27 mouse cellular contexts compared by ENCODE assay signal in the genomic region with DNA sequence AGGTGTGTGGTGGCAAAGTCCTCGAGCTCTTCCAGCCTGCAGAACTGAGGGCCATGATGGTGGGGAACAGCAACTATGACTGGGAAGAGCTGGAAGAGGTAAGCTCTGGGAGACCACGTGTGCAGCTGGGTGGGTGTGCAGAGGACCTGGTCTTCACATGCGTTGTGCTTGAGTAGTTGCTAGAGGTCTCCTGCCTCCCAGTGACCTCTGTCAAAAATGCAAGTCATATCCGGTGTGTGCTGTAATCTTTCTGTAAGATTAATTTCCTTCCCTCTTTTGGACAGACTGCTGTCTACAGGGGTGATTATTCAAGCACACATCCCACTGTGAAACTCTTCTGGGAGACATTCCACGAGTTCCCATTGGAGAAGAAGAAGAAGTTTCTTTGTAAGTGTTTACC. TPM values are rescaled to one million over a fixed set of nuclear protein-coding genes. Genes with fewer than 3 reads are reported as not detected.
DNase-seq lines count a peak whose midpoint lies in the region; ATAC-seq and TF ChIP-seq lines count a peak whose summit lies in the region.
"Had no signal": no experiment of that assay in that cellular context is flagged by ENCODE, and none has a peak within 500 bp of the region (broad histone marks: within the 10 kb centered on the region; RNA-seq: fewer than 3 reads in every experiment).

No protein-coding gene starts in this region.

- no peaks in the 10 kb centered on the region for H3K27me3 ChIP-seq in MEL (ENCODE audit: control insufficient read depth in 1 of 2, insufficient read depth in 2 of 2, low read length in 2 of 2)
- H3K27me3 ChIP-seq in liver, postnatal 0 days (ENCODE audit: insufficient read depth, low read length) = no peaks in the 10 kb centered on the region
- no peaks in the 10 kb centered on the region for H3K27me3 ChIP-seq in heart, embryonic 10.5 days (ENCODE audit: insufficient read depth, poor library complexity, severe bottlenecking)
- H3K27me3 ChIP-seq: CH12.LX; forebrain, embryonic 13.5 days; hindbrain, embryonic 13.5 days; midbrain, embryonic 13.5 days; neural tube, embryonic 13.5 days had no signal

- H3K4me2 ChIP-seq in liver, postnatal 0 days (ENCODE audit: low read depth, low read length) = no peak overlapping the region
- H3K4me2 ChIP-seq: forebrain, embryonic 13.5 days; hindbrain, embryonic 13.5 days; midbrain, embryonic 13.5 days; neural tube, embryonic 13.5 days had no signal

- H3K27ac ChIP-seq in MEL (ENCODE audit: control insufficient read depth, low read depth, low read length) = peak overlapping the region; percentile 50
- H3K27ac ChIP-seq in liver, postnatal 0 days (ENCODE audit: low read depth) = no peak overlapping the region
- H3K27ac ChIP-seq in heart, embryonic 10.5 days = no peak overlapping the region
- H3K27ac ChIP-seq: forebrain, embryonic 13.5 days; hindbrain, embryonic 13.5 days; layer of hippocampus, adult 2 months; midbrain, embryonic 13.5 days; neural tube, embryonic 13.5 days had no signal

- peak; percentile 97 for ATAC-seq in common myeloid progenitor, adult 5-6 weeks (replicated peaks; ENCODE audit: low read depth, poor library complexity, severe bottlenecking)
- peak; percentile 43 for ATAC-seq in liver, postnatal 0 days
- ATAC-seq in megakaryocyte-erythroid progenitor cell, adult 5-6 weeks (replicated peaks; ENCODE audit: low FRiP score, low TSS enrichment, poor library complexity, severe bottlenecking) = 0 out of 2 replicates have a peak, but pooled peaks have one; percentile 47
- ATAC-seq: forebrain, embryonic 13.5 days; intestine, embryonic 16.5 days; midbrain, embryonic 13.5 days had no signal

- no peak for TF ChIP-seq CTCF in MEL (IDR thresholded peaks at IDR 0.05 in 2 of 3, conservative IDR thresholded peaks at IDR 0.05 in 1 of 3; ENCODE audit: control insufficient read depth in 1 of 3, insufficient read depth in 1 of 3, low read depth in 2 of 3, low read length in 3 of 3, poor library complexity in 1 of 3, severe bottlenecking in 1 of 3)
- no peak for TF ChIP-seq CTCF in liver, postnatal 0 days (IDR thresholded peaks at IDR 0.05; ENCODE audit: low read depth)

- 28% methylated on average over 5 of the region's 5 CpGs for WGBS in liver, postnatal 0 days (ENCODE audit: insufficient replicate concordance)
- 78% methylated on average over 5 of the region's 5 CpGs for WGBS in heart, embryonic 10.5 days

- no peak for TF ChIP-seq POLR2A in MEL (IDR thresholded peaks at IDR 0.05; ENCODE audit: control insufficient read depth in 1 of 2, insufficient read depth in 1 of 2, low read depth in 1 of 2, low read length in 2 of 2, poor library complexity in 1 of 2)

- H3K4me1 ChIP-seq in MEL (ENCODE audit: control insufficient read depth in 1 of 2, insufficient read depth in 2 of 2, low read length in 2 of 2) = peaks cover 17 to 30% of the 10 kb centered on the region in 2 experiments
- no peaks in the 10 kb centered on the region for H3K4me1 ChIP-seq in liver, postnatal 0 days (ENCODE audit: insufficient read depth)
- H3K4me1 ChIP-seq in heart, embryonic 10.5 days = no peaks in the 10 kb centered on the region
- H3K4me1 ChIP-seq: forebrain, embryonic 13.5 days; hindbrain, embryonic 13.5 days; midbrain, embryonic 13.5 days; neural tube, embryonic 13.5 days had no signal

- H3K9me3 ChIP-seq in MEL (replicated peaks; ENCODE audit: insufficient read depth, low read length) = no peaks in the 10 kb centered on the region
- H3K9me3 ChIP-seq in liver, postnatal 0 days (ENCODE audit: low read length) = no peaks in the 10 kb centered on the region
- H3K9me3 ChIP-seq in heart, embryonic 10.5 days = no peaks in the 10 kb centered on the region
- H3K9me3 ChIP-seq: forebrain, embryonic 13.5 days; hindbrain, embryonic 13.5 days; midbrain, embryonic 13.5 days; neural tube, embryonic 13.5 days had no signal

- no peak for TF ChIP-seq RAD21 in MEL (IDR thresholded peaks at IDR 0.05; ENCODE audit: low read depth, low read length)

- peak overlapping the region in 1 of 2 experiments; percentile 27; a peak in 1 of 4 replicates for H3K4me3 ChIP-seq in MEL (ENCODE audit: control insufficient read depth in 1 of 2, insufficient read depth in 1 of 2, low read depth in 2 of 2, low read length in 2 of 2)
- H3K4me3 ChIP-seq in liver, postnatal 0 days (ENCODE audit: low read depth, low read length) = no peak overlapping the region
- H3K4me3 ChIP-seq in heart, embryonic 10.5 days = no peak overlapping the region
- H3K4me3 ChIP-seq: forebrain, embryonic 13.5 days; hindbrain, embryonic 13.5 days; layer of hippocampus, adult 2 months; midbrain, embryonic 13.5 days; neural tube, embryonic 13.5 days had no signal

- H3K79me2 ChIP-seq in MEL (ENCODE audit: control insufficient read depth, insufficient read depth, low read length, poor library complexity) = no peaks in the 10 kb centered on the region

- peak overlapping the region; percentile 4; the same call in 1 of the 2 replicates for H3K9ac ChIP-seq in MEL (ENCODE audit: control insufficient read depth, low read depth, low read length, poor library complexity, severe bottlenecking)
- H3K9ac ChIP-seq in liver, postnatal 0 days (replicated peaks) = no peak overlapping the region
- H3K9ac ChIP-seq: forebrain, embryonic 13.5 days; hindbrain, embryonic 13.5 days; midbrain, embryonic 13.5 days; neural tube, embryonic 13.5 days had no signal

- peak; percentile 84 to 92 for TF ChIP-seq EP300 in MEL (IDR thresholded peaks at IDR 0.05; ENCODE audit: low read depth in 1 of 2, low read length in 2 of 2)
- no peak for TF ChIP-seq EP300 in liver, postnatal 0 days (IDR thresholded peaks at IDR 0.05; ENCODE audit: low read depth)

- DNase-seq in MEL (ENCODE audit: low read depth, low spot score) = peak; percentile 75
- no peak for DNase-seq in liver, postnatal 0 days
- no peak for DNase-seq in heart, embryonic 10.5 days (ENCODE audit: low spot score)
- DNase-seq in left cerebral cortex, postnatal 10 days (ENCODE audit: extremely low spot score in 1 of 2, low spot score in 2 of 2) = no peak
- DNase-seq in kidney, postnatal 4 days = no peak
- DNase-seq: adrenal gland, postnatal 25 days; cerebellum, adult 18-20 months; cerebellum, postnatal 25 days; gastrocnemius, postnatal 10 days; heart, postnatal 36 days; kidney, adult 8-10 months; kidney, postnatal 10 days; left cerebral cortex, postnatal 4 days; lung, adult 2 months; lung, postnatal 10 days; retina, postnatal 1 day; right cerebral cortex, postnatal 14 days; thymus, postnatal 14 days had no signal

- peaks cover 0 to 29% of the 10 kb centered on the region in 2 experiments; a peak in 2 of 4 replicates for H3K36me3 ChIP-seq in MEL (ENCODE audit: control insufficient read depth in 1 of 2, insufficient read depth in 2 of 2, low read length in 2 of 2)
- H3K36me3 ChIP-seq in liver, postnatal 0 days (replicated peaks; ENCODE audit: insufficient read depth, low read length) = no peaks in the 10 kb centered on the region; the same call in 1 of the 2 replicates
- H3K36me3 ChIP-seq in heart, embryonic 10.5 days = peaks cover 11% of the 10 kb centered on the region; the same call in 1 of the 2 replicates

- intact Hi-C loops in left cerebral cortex, postnatal 10 days (cut with DNase I) = no loop called here

TF ChIP-seq in MEL, 35 proteins besides CTCF, POLR2A, EP300 and RAD21:
- peak; percentile 7; the same call in 1 of the 2 replicates for TF ChIP-seq SMC3 (IDR thresholded peaks at IDR 0.05; ENCODE audit: low read depth, low read length)
- peak; percentile 74 for TF ChIP-seq RCOR1 (IDR thresholded peaks at IDR 0.05; ENCODE audit: low read depth, low read length)
- TF ChIP-seq USF1 (IDR thresholded peaks at IDR 0.05; ENCODE audit: low read depth, low read length) = peak; percentile 76
- no peak for TF ChIP-seq ZMIZ1 (IDR thresholded peaks at IDR 0.05; ENCODE audit: low read depth, low read length)
- TF ChIP-seq GABPA (IDR thresholded peaks at IDR 0.05; ENCODE audit: low read depth, low read length) = peak; percentile 84
- peak; percentile 67 for TF ChIP-seq MXI1 (IDR thresholded peaks at IDR 0.05; ENCODE audit: low read depth, low read length)
- TF ChIP-seq ZC3H11A (IDR thresholded peaks at IDR 0.05; ENCODE audit: low read depth, low read length) = no peak
- TF ChIP-seq POLR2AphosphoS2 (IDR thresholded peaks at IDR 0.05; ENCODE audit: low read length) = no peak
- peak; percentile 61; the same call in 1 of the 2 replicates for TF ChIP-seq SIN3A (IDR thresholded peaks at IDR 0.05; ENCODE audit: low read length)
- peak; percentile 78 for TF ChIP-seq ETS1 (IDR thresholded peaks at IDR 0.05; ENCODE audit: low read depth, low read length)
- no peak for TF ChIP-seq JUND (IDR thresholded peaks at IDR 0.05; ENCODE audit: low read depth, low read length)
- no peak for TF ChIP-seq ZNF384 (IDR thresholded peaks at IDR 0.05; ENCODE audit: low read depth, low read length)
- TF ChIP-seq MAX (IDR thresholded peaks at IDR 0.05; ENCODE audit: low read length) = peak; percentile 88
- TF ChIP-seq TCF12 (IDR thresholded peaks at IDR 0.05; ENCODE audit: low read depth, low read length) = peak; percentile 56
- no peak for TF ChIP-seq CHD1 (IDR thresholded peaks at IDR 0.05; ENCODE audit: low read depth, low read length)
- peak; percentile 90 for TF ChIP-seq MYC (IDR thresholded peaks at IDR 0.05; ENCODE audit: low read depth, low read length)
- 0 out of 4 replicates have a peak, but pooled peaks of 1 of the 2 experiments have one; percentile 8 for TF ChIP-seq USF2 (IDR thresholded peaks at IDR 0.05; ENCODE audit: borderline replicate concordance in 1 of 2, insufficient read depth in 1 of 2, low read depth in 1 of 2, low read length in 2 of 2)
- TF ChIP-seq MAFK (IDR thresholded peaks at IDR 0.05; ENCODE audit: borderline replicate concordance, low read depth, low read length) = peak; percentile 31; the same call in 1 of the 2 replicates
- TF ChIP-seq GATA1 (IDR thresholded peaks at IDR 0.05; ENCODE audit: low read depth, low read length) = peak; percentile 55

RNA-seq across cellular contexts. Expression of a gene that starts 9.6 kb away (rescaled TPM):
- total RNA-seq in MEL (2012; rRNA removed) = not detected in 2 replicates
- polyA plus RNA-seq in MEL (2012; ENCODE audit: insufficient read depth in 1 of 2, insufficient read length in 2 of 2, low read depth in 1 of 2, low replicate concordance in 2 of 2, missing spikeins in 1 of 2) = under 1 TPM in 1 of 2 experiments, not detected in 1; 0.06 TPM
- total RNA-seq in common myeloid progenitor, adult 5-6 weeks (2017) = not detected in 2 replicates
- polyA plus RNA-seq in liver, postnatal 0 days (2015; fragmentation: Nextera tagmentation; extraction: Ambion mirVana) = 0.19 and 0.22 TPM in 2 replicates
- total RNA-seq in megakaryocyte-erythroid progenitor cell, adult 5-6 weeks (2014; fragmentation: Nextera tagmentation) = not detected in 2 replicates
- not detected in 2 replicates for total RNA-seq in megakaryocyte-erythroid progenitor cell, adult 5-6 weeks (2017)
- polyA plus RNA-seq in heart, embryonic 10.5 days (2016; fragmentation: Nextera tagmentation; extraction: Ambion mirVana) = 1.5 and 1.8 TPM in 2 replicates
- 100 to 1,000 TPM; 190 to 217 TPM for total RNA-seq in left cerebral cortex, postnatal 10 days (2021)
- total RNA-seq: CH12.LX had no signal

Comparison
In these comparisons a context has a peak if more than half of its experiments do, and no peak if none do; other contexts are left out.
1. ATAC-seq: peak in every context shown above with its lines; median percentile 97 in common myeloid progenitor, adult 5-6 weeks; 47 in megakaryocyte-erythroid progenitor cell, adult 5-6 weeks; 43 in liver, postnatal 0 days.
2. RNA of a gene that starts 9.6 kb away (total RNA-seq): 190 to 217 TPM in left cerebral cortex, postnatal 10 days; not detected in MEL, not detected in common myeloid progenitor, adult 5-6 weeks and not detected in megakaryocyte-erythroid progenitor cell, adult 5-6 weeks; every median in the first group is over 100 times any median in the second.